In genomic region chr2:49658988-49659387, GRCm38 (mm10) we compare ENCODE assay signal across 17 mouse cellular contexts. TPM values are rescaled to one million over a fixed set of nuclear protein-coding genes. Genes with fewer than 3 reads are reported as not detected.
DNase-seq lines count a peak whose midpoint lies in the region; ATAC-seq lines count a peak whose summit lies in the region.
"Had no signal": no experiment of that assay in that cellular context is flagged by ENCODE, and none has a peak within 500 bp of the region (broad histone marks: within the 10 kb centered on the region; RNA-seq: fewer than 3 reads in every experiment).

No protein-coding gene starts in this region.

- no peaks in the 10 kb centered on the region for H3K36me3 ChIP-seq in forebrain, embryonic 15.5 days
- H3K36me3 ChIP-seq in forebrain, embryonic 16.5 days (ENCODE audit: control insufficient read depth, insufficient read depth), result no peaks in the 10 kb centered on the region
- no peaks in the 10 kb centered on the region for H3K36me3 ChIP-seq in intestine, embryonic 14.5 days (ENCODE audit: control insufficient read depth, insufficient read depth, low read length)
- no peaks in the 10 kb centered on the region for H3K36me3 ChIP-seq in intestine, embryonic 15.5 days
- no peaks in the 10 kb centered on the region for H3K36me3 ChIP-seq in midbrain, embryonic 12.5 days
- no peaks in the 10 kb centered on the region for H3K36me3 ChIP-seq in midbrain, embryonic 16.5 days (ENCODE audit: control insufficient read depth, insufficient read depth, low read length)
- H3K36me3 ChIP-seq: heart, embryonic 12.5 days; hindbrain, embryonic 12.5 days had no signal

- H3K9ac ChIP-seq in forebrain, embryonic 15.5 days (replicated peaks), result no peak overlapping the region
- H3K9ac ChIP-seq in forebrain, embryonic 16.5 days (replicated peaks; ENCODE audit: low read depth, low read length), result no peak overlapping the region
- H3K9ac ChIP-seq in intestine, embryonic 14.5 days (ENCODE audit: low read length), result no peak overlapping the region
- H3K9ac ChIP-seq in intestine, embryonic 15.5 days, result no peak overlapping the region
- no peak overlapping the region for H3K9ac ChIP-seq in midbrain, embryonic 12.5 days (replicated peaks)
- no peak overlapping the region for H3K9ac ChIP-seq in midbrain, embryonic 16.5 days (ENCODE audit: low read depth, low read length)
- H3K9ac ChIP-seq: forebrain, embryonic 13.5 days; heart, embryonic 12.5 days; hindbrain, embryonic 12.5 days had no signal

- H3K27ac ChIP-seq in forebrain, embryonic 15.5 days (replicated peaks), result peak overlapping the region; percentile 29; the same call in 1 of the 2 replicates
- H3K27ac ChIP-seq in forebrain, embryonic 16.5 days (ENCODE audit: low read length), result no peak overlapping the region
- no peak overlapping the region for H3K27ac ChIP-seq in intestine, embryonic 14.5 days (ENCODE audit: low read depth)
- no peak overlapping the region for H3K27ac ChIP-seq in intestine, embryonic 15.5 days
- no peak overlapping the region for H3K27ac ChIP-seq in midbrain, embryonic 12.5 days (replicated peaks)
- no peak overlapping the region for H3K27ac ChIP-seq in midbrain, embryonic 16.5 days (ENCODE audit: low read length)
- H3K27ac ChIP-seq: heart, adult 2 months had no signal

- H3K4me1 ChIP-seq in forebrain, embryonic 15.5 days, result peaks cover 74% of the 10 kb centered on the region
- H3K4me1 ChIP-seq in forebrain, embryonic 16.5 days (replicated peaks; ENCODE audit: control insufficient read depth, insufficient read depth, low read length), result peaks cover 52% of the 10 kb centered on the region
- H3K4me1 ChIP-seq in intestine, embryonic 14.5 days (replicated peaks; ENCODE audit: control insufficient read depth, insufficient read depth, low read length), result no peaks in the 10 kb centered on the region
- no peaks in the 10 kb centered on the region for H3K4me1 ChIP-seq in intestine, embryonic 15.5 days (replicated peaks)
- peaks cover 31% of the 10 kb centered on the region for H3K4me1 ChIP-seq in midbrain, embryonic 12.5 days
- peaks cover 44% of the 10 kb centered on the region for H3K4me1 ChIP-seq in midbrain, embryonic 16.5 days (ENCODE audit: control insufficient read depth, insufficient read depth, low read length)
- H3K4me1 ChIP-seq: heart, embryonic 12.5 days had no signal

- no peak overlapping the region for H3K4me3 ChIP-seq in forebrain, embryonic 15.5 days
- no peak overlapping the region for H3K4me3 ChIP-seq in forebrain, embryonic 16.5 days (replicated peaks; ENCODE audit: low read length)
- no peak overlapping the region for H3K4me3 ChIP-seq in intestine, embryonic 14.5 days (ENCODE audit: low read depth, low read length)
- H3K4me3 ChIP-seq in intestine, embryonic 15.5 days (replicated peaks), result no peak overlapping the region
- no peak overlapping the region for H3K4me3 ChIP-seq in midbrain, embryonic 12.5 days
- H3K4me3 ChIP-seq in midbrain, embryonic 16.5 days (ENCODE audit: low read depth, low read length), result no peak overlapping the region
- H3K4me3 ChIP-seq: forebrain, embryonic 13.5 days; heart, adult 2 months; heart, embryonic 12.5 days; hindbrain, embryonic 12.5 days had no signal

- DNase-seq in intestine, embryonic 14.5 days (ENCODE audit: low spot score), result peak; percentile 46
- DNase-seq: adrenal gland, postnatal 14 days; gastrocnemius, postnatal 10 days; heart, adult 2 months; heart, postnatal 4 days had no signal

- H3K27me3 ChIP-seq in forebrain, embryonic 15.5 days, result no peaks in the 10 kb centered on the region
- H3K27me3 ChIP-seq in forebrain, embryonic 16.5 days (replicated peaks; ENCODE audit: control insufficient read depth, insufficient read depth, low read length), result no peaks in the 10 kb centered on the region
- no peaks in the 10 kb centered on the region for H3K27me3 ChIP-seq in intestine, embryonic 14.5 days (replicated peaks; ENCODE audit: control insufficient read depth, insufficient read depth, low read length)
- H3K27me3 ChIP-seq in intestine, embryonic 15.5 days (replicated peaks), result no peaks in the 10 kb centered on the region
- H3K27me3 ChIP-seq in midbrain, embryonic 12.5 days, result no peaks in the 10 kb centered on the region
- no peaks in the 10 kb centered on the region for H3K27me3 ChIP-seq in midbrain, embryonic 16.5 days (ENCODE audit: control insufficient read depth, insufficient read depth, low read depth, low read length)
- H3K27me3 ChIP-seq: CH12.LX; forebrain, embryonic 13.5 days; heart, embryonic 12.5 days; hindbrain, embryonic 12.5 days; Patski had no signal

- no peak overlapping the region for H3K4me2 ChIP-seq in forebrain, embryonic 15.5 days (replicated peaks)
- H3K4me2 ChIP-seq in forebrain, embryonic 16.5 days (ENCODE audit: low read length), result no peak overlapping the region
- no peak overlapping the region for H3K4me2 ChIP-seq in intestine, embryonic 14.5 days (ENCODE audit: low read length)
- no peak overlapping the region for H3K4me2 ChIP-seq in intestine, embryonic 15.5 days (replicated peaks)
- H3K4me2 ChIP-seq in midbrain, embryonic 12.5 days (replicated peaks), result no peak overlapping the region
- no peak overlapping the region for H3K4me2 ChIP-seq in midbrain, embryonic 16.5 days (ENCODE audit: low read length)
- H3K4me2 ChIP-seq: forebrain, embryonic 13.5 days; heart, embryonic 12.5 days; hindbrain, embryonic 12.5 days had no signal

- 52% methylated on average over 4 of the region's 4 CpGs for WGBS in forebrain, embryonic 15.5 days
- 37% methylated on average over 4 of the region's 4 CpGs for WGBS in forebrain, embryonic 16.5 days
- 79% methylated on average over 4 of the region's 4 CpGs for WGBS in intestine, embryonic 14.5 days
- 76% methylated on average over 4 of the region's 4 CpGs for WGBS in intestine, embryonic 15.5 days
- 88% methylated on average over 4 of the region's 4 CpGs for WGBS in midbrain, embryonic 12.5 days
- WGBS in midbrain, embryonic 16.5 days, result 58% methylated on average over 4 of the region's 4 CpGs

- ATAC-seq in forebrain, embryonic 15.5 days (replicated peaks), result no peak
- no peak for ATAC-seq in forebrain, embryonic 16.5 days
- ATAC-seq in intestine, embryonic 14.5 days (replicated peaks; ENCODE audit: low FRiP score, low TSS enrichment, low read depth), result no peak
- no peak for ATAC-seq in intestine, embryonic 15.5 days
- ATAC-seq in midbrain, embryonic 12.5 days (ENCODE audit: low FRiP score, low read depth), result peak; percentile 17; the same call in 1 of the 2 replicates
- ATAC-seq in midbrain, embryonic 16.5 days, result no peak
- ATAC-seq: activated CD4-positive, CD25-positive, alpha-beta regulatory T cell, adult 4 months; forebrain, embryonic 13.5 days; intestine, postnatal 0 days had no signal

- H3K9me3 ChIP-seq in forebrain, embryonic 15.5 days, result no peaks in the 10 kb centered on the region
- no peaks in the 10 kb centered on the region for H3K9me3 ChIP-seq in forebrain, embryonic 16.5 days (ENCODE audit: control insufficient read depth, low read length)
- no peaks in the 10 kb centered on the region for H3K9me3 ChIP-seq in intestine, embryonic 14.5 days (ENCODE audit: control insufficient read depth, low read length)
- no peaks in the 10 kb centered on the region for H3K9me3 ChIP-seq in intestine, embryonic 15.5 days
- no peaks in the 10 kb centered on the region for H3K9me3 ChIP-seq in midbrain, embryonic 12.5 days
- no peaks in the 10 kb centered on the region for H3K9me3 ChIP-seq in midbrain, embryonic 16.5 days (replicated peaks; ENCODE audit: control insufficient read depth, low read length, poor library complexity, severe bottlenecking)
- H3K9me3 ChIP-seq: forebrain, embryonic 13.5 days; heart, embryonic 12.5 days; hindbrain, embryonic 12.5 days had no signal

RNA-seq across cellular contexts. Expression of gene Kif5c, which starts 39.9 kb away (rescaled TPM):
- polyA plus RNA-seq in forebrain, embryonic 15.5 days (2015; fragmentation: Nextera tagmentation; extraction: Ambion mirVana), result 171 and 172 TPM in 2 replicates
- 173 and 180 TPM in 2 replicates for polyA plus RNA-seq in forebrain, embryonic 16.5 days (2015; fragmentation: Nextera tagmentation; extraction: Ambion mirVana)
- polyA plus RNA-seq in intestine, embryonic 14.5 days (2014; fragmentation: Nextera tagmentation; extraction: Ambion mirVana), result 11.3 and 11.9 TPM in 2 replicates
- 6.6 and 8.2 TPM in 2 replicates for polyA plus RNA-seq in intestine, embryonic 15.5 days (2015; fragmentation: Nextera tagmentation; extraction: Ambion mirVana)
- polyA plus RNA-seq in midbrain, embryonic 12.5 days (2016; fragmentation: Nextera tagmentation; extraction: Ambion mirVana), result 131 and 149 TPM in 2 replicates
- polyA plus RNA-seq in midbrain, embryonic 16.5 days (2015; fragmentation: Nextera tagmentation; extraction: Ambion mirVana), result 194 and 211 TPM in 2 replicates

Comparison
In these comparisons a context has a peak if more than half of its experiments do, and no peak if none do; other contexts are left out.
1. RNA of gene Kif5c, which starts 39.9 kb away (polyA plus RNA-seq): 194 to 211 TPM in midbrain, embryonic 16.5 days, 173 to 180 TPM in forebrain, embryonic 16.5 days, 171 to 172 TPM in forebrain, embryonic 15.5 days and 131 to 149 TPM in midbrain, embryonic 12.5 days; 11.3 to 11.9 TPM in intestine, embryonic 14.5 days and 6.6 to 8.2 TPM in intestine, embryonic 15.5 days; every median in the first group is over 10 times any median in the second.